In the genomic region with DNA sequence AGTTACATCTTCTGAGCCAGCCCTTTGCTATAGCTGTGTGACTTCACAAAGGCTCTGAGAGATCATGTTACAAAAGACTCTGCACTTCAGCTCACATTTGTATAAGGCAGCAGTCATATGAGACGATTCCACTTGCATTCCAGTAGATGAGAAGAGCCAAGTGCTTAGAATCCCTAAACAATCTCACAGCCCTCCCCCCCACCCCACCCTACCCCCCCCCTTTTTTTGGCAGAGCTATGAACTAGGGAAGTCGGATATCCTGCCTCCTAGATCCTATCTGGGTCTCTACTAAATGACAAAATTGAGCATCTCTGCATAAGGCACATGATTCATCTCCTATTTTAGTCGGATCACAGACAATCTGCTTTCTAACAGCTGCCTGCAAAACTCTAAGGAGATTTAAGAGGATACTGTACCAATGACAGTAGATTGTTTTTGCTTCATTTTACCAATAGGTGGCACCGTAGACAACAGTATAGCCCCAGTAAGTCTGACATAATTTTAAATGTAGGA, we compare ENCODE assay signal across 7 mouse cellular contexts.
A peak's percentile ranks its signal among the peaks of the same experiment; 100 is the strongest.
DNase-seq lines count a peak whose midpoint lies in the region; ATAC-seq and TF ChIP-seq lines count a peak whose summit lies in the region.

No protein-coding gene starts in this region.

- no peaks in the 10 kb centered on the region for H3K27me3 ChIP-seq in liver, embryonic 12.5 days (replicated peaks)
- H3K27me3 ChIP-seq in heart, embryonic 13.5 days (replicated peaks), result no peaks in the 10 kb centered on the region
- H3K27me3 ChIP-seq in liver, postnatal 0 days (ENCODE audit: insufficient read depth, low read length), result no peaks in the 10 kb centered on the region
- no peaks in the 10 kb centered on the region for H3K27me3 ChIP-seq in stomach, embryonic 14.5 days (ENCODE audit: control insufficient read depth, insufficient read depth, low read length)

- no peak overlapping the region for H3K4me3 ChIP-seq in liver, embryonic 12.5 days
- H3K4me3 ChIP-seq in heart, embryonic 13.5 days, result no peak overlapping the region
- no peak overlapping the region for H3K4me3 ChIP-seq in liver, postnatal 0 days (ENCODE audit: low read depth, low read length)
- H3K4me3 ChIP-seq in stomach, embryonic 14.5 days (ENCODE audit: low read depth, low read length), result no peak overlapping the region

- H3K9me3 ChIP-seq in liver, embryonic 12.5 days (replicated peaks), result no peaks in the 10 kb centered on the region
- no peaks in the 10 kb centered on the region for H3K9me3 ChIP-seq in heart, embryonic 13.5 days
- no peaks in the 10 kb centered on the region for H3K9me3 ChIP-seq in liver, postnatal 0 days (ENCODE audit: low read length)
- no peaks in the 10 kb centered on the region for H3K9me3 ChIP-seq in stomach, embryonic 14.5 days (ENCODE audit: control insufficient read depth, low read depth, low read length)

- no peak overlapping the region for H3K9ac ChIP-seq in liver, embryonic 12.5 days
- H3K9ac ChIP-seq in heart, embryonic 13.5 days, result no peak overlapping the region
- no peak overlapping the region for H3K9ac ChIP-seq in liver, postnatal 0 days (replicated peaks)
- H3K9ac ChIP-seq in stomach, embryonic 14.5 days (replicated peaks; ENCODE audit: low read depth, low read length), result no peak overlapping the region

- DNase-seq in liver, result peak; percentile 5
- peak; percentile 80 for DNase-seq in brain, embryonic 18.5 days (ENCODE audit: low read depth, low spot score)
- DNase-seq in liver, postnatal 0 days, result no peak
- no peak for DNase-seq in gastrocnemius, postnatal 4 days (ENCODE audit: low spot score in 2 of 2)

- no peak for ATAC-seq in liver, embryonic 12.5 days
- no peak for ATAC-seq in heart, embryonic 13.5 days (ENCODE audit: extremely low read depth, insufficient number of reproducible peaks, low FRiP score, low TSS enrichment)
- no peak for ATAC-seq in liver, postnatal 0 days
- ATAC-seq in stomach, embryonic 14.5 days (ENCODE audit: insufficient number of reproducible peaks, insufficient read depth, low FRiP score, low read depth), result peak; percentile 79

- no peak for TF ChIP-seq EP300 in liver, postnatal 0 days (IDR thresholded peaks at IDR 0.05; ENCODE audit: low read depth)

- no peak overlapping the region for H3K27ac ChIP-seq in liver, embryonic 12.5 days
- H3K27ac ChIP-seq in heart, embryonic 13.5 days (replicated peaks), result no peak overlapping the region
- H3K27ac ChIP-seq in liver, postnatal 0 days (ENCODE audit: low read depth), result no peak overlapping the region
- peak overlapping the region; percentile 27; the same call in 1 of the 2 replicates for H3K27ac ChIP-seq in stomach, embryonic 14.5 days (ENCODE audit: low read length)

- TF ChIP-seq CTCF in liver, postnatal 0 days (IDR thresholded peaks at IDR 0.05; ENCODE audit: low read depth), result peak; percentile 56

- no peak overlapping the region for H3K4me2 ChIP-seq in liver, embryonic 12.5 days
- peak overlapping the region; percentile 38 for H3K4me2 ChIP-seq in heart, embryonic 13.5 days
- no peak overlapping the region for H3K4me2 ChIP-seq in liver, postnatal 0 days (ENCODE audit: low read depth, low read length)
- H3K4me2 ChIP-seq in stomach, embryonic 14.5 days (replicated peaks; ENCODE audit: low read depth, low read length), result no peak overlapping the region

- H3K36me3 ChIP-seq in liver, embryonic 12.5 days, result no peaks in the 10 kb centered on the region
- no peaks in the 10 kb centered on the region for H3K36me3 ChIP-seq in heart, embryonic 13.5 days
- H3K36me3 ChIP-seq in liver, postnatal 0 days (replicated peaks; ENCODE audit: insufficient read depth, low read length), result no peaks in the 10 kb centered on the region
- H3K36me3 ChIP-seq in stomach, embryonic 14.5 days (ENCODE audit: control insufficient read depth, insufficient read depth, low read length), result no peaks in the 10 kb centered on the region

- 13% methylated on average over 4 of the region's 4 CpGs for WGBS in liver, embryonic 12.5 days (ENCODE audit: insufficient replicate concordance)
- 2% methylated on average over 4 of the region's 4 CpGs for WGBS in heart, embryonic 13.5 days
- 6% methylated on average over 4 of the region's 4 CpGs for WGBS in liver, postnatal 0 days (ENCODE audit: insufficient replicate concordance)
- 2% methylated on average over 4 of the region's 4 CpGs for WGBS in stomach, embryonic 14.5 days

- H3K4me1 ChIP-seq in liver, embryonic 12.5 days, result no peaks in the 10 kb centered on the region
- H3K4me1 ChIP-seq in heart, embryonic 13.5 days, result peaks cover 14% of the 10 kb centered on the region
- no peaks in the 10 kb centered on the region for H3K4me1 ChIP-seq in liver, postnatal 0 days (ENCODE audit: insufficient read depth)
- H3K4me1 ChIP-seq in stomach, embryonic 14.5 days (ENCODE audit: control insufficient read depth, insufficient read depth, low read length), result no peaks in the 10 kb centered on the region

Comparison
In these comparisons a context has a peak if more than half of its experiments do, and no peak if none do; other contexts are left out.
1. DNase-seq: peak in liver (single experiment) and brain, embryonic 18.5 days (single experiment); none in liver, postnatal 0 days (single experiment) and gastrocnemius, postnatal 4 days (0 of 2).